Mouse (Mus musculus): ENCODE results near the gene Olfr617.
"Not testable (repeated sequence)": the region's sequence is repeated elsewhere in the genome, so short reads cannot be mapped to it uniquely, and the experiment has no call there.

The Olfr617 gene

GRCm38 (mm10) chr7:103572761-103573160 is at the start of gene Olfr617:
Olfr617 (plus strand) TSS chr7:103573061.
- DNase-seq (ENCODE audit: low spot score) = no peak

DNA sequence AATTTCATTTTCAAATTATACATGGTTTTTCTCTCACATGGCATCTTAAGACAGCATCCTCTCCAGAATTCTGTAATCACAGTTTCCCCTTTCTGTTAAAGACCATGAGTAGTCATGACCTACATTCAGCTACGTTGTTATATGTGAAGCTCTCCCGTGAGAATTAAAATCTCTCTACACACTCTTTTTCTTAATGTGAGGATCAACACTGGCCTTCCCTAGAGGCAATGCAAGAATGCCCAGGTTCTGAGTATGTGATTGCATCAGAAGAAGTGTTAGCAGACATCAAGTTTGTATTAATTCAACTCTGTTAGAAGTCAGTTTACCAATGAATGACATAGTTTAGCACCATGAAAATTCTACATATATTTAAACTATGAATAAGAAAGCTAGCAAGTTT is 30.2 kb upstream of the Olfr617 start, which contains the start of gene Olfr612:
Olfr612 (minus strand) TSS at position 101 of the 400 bp plus-strand sequence.
- DNase-seq (ENCODE audit: low spot score) = not testable (repeated sequence)

- DNase-seq (ENCODE audit: low spot score) = no peak
These were observed 25.1 kb upstream of the Olfr617 start, which contains the start of gene Olfr613 for GRCm38 (mm10) chr7:103547774-103548173. Olfr613 (plus strand) TSS chr7:103548074.

DNA sequence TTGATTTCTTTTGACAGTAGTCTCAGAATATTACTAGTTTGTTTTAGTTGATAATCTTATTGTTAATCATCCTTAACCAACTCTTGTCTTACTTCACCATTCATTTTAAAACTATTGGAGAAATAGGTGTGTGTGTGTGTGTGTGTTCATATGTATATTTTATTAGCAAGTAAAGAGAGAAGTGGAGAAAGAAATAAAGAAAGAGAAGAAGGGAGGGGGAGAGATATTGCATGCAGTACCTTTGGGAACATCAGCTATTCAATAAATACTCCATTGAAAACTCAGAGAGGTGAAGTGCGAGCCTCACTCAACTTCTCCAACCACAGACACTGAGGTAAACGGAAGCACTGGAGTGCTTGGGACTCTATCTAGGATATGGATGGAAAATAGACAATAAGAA is 17.1 kb upstream of the Olfr617 start, which contains the start of gene Olfr615:
Olfr615 (plus strand) TSS at position 301 of the 400 bp plus-strand sequence.
- no peak for DNase-seq (ENCODE audit: low spot score)

DNA sequence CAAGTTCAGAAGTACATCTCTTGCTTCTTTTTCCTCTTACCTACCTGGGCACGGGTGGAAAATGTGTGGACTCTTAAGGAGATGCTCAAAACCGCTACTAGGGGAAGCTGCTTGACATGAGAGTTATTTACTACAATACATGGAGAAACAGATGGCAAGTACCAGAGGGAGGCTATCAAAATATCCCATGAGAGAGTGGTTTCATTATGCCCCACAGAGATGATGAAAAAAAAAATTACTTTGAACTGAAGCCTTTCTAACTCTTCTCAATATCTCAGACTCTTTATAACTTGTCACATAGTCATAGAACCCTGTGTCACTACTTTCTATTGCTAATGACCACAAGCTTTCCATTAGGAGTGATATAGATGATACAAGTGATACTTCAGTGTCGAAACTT is 3.8 kb upstream of the Olfr617 start, which contains the start of gene Olfr616:
Olfr616 (minus strand) TSS at position 101 of the 400 bp plus-strand sequence.
- DNase-seq (ENCODE audit: low spot score) = no peak

DNA sequence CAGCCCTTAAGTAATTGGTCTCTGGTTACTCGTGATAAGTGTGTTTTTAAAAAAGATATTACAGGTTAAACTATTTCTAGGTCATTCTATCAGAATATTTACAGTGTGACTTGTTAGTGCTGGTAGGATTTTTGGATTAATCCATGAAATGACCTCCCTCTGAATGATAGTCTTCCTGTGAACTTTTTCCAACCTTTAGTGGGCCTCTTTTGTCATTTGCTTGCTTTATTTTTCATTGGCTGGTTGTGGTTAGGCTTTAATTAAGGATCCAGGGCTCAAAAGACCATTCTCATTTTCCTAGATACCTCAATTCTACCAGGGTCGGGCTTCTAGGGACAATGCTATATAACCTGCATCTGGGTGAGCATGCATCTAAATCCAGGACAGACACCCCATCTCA is 16.9 kb downstream of the Olfr617 start, which contains the start of gene Olfr618:
Olfr618 (plus strand) TSS at position 301 of the 400 bp plus-strand sequence.
- DNase-seq (ENCODE audit: low spot score) = no peak

DNA sequence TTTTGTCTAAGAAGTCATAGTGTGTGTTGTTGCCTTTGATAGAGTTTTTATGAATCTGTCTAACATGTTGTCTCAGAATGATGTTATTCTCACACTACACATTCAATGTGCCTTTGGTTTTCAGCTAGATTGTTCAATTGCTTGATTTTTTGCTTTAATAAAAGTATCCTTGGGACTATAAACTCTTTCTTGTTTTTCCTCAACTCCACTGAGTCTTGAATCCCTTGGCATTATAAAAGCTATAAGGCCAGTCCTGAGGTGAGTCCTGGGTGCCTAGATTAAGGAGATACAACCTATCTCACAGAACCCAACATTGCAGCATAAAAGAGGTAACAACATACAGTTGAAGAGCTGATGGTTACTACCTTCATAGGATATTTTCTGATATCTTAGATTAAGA is 27.4 kb downstream of the Olfr617 start, which contains the start of gene Olfr619:
Olfr619 (plus strand) TSS at position 301 of the 400 bp plus-strand sequence.
- no peak for DNase-seq (ENCODE audit: low spot score)

GRCm38 (mm10) chr7:103607425-103607824 is 34.6 kb downstream of the Olfr617 start:
- DNase-seq (ENCODE audit: low spot score) = no peak

- DNase-seq (ENCODE audit: low spot score) = no peak
These were observed 39.6 kb downstream of the Olfr617 start, which contains the start of gene Olfr620 for GRCm38 (mm10) chr7:103612434-103612833. Olfr620 (minus strand) TSS chr7:103612534.
